Mouse (Mus musculus) embryonic facial prominence, embryonic 13.5 days (tissue): ENCODE measurements around the gene Gtsf1l. TPM values are rescaled to one million over a fixed set of nuclear protein-coding genes. Genes with fewer than 3 reads are reported as not detected.

Experiments
- ATAC-seq: fragments of 200-750 bp; cut with Nextera tagmentation; 2 replicates; pipeline ENCODE4 v1.8.0; 2017; ENCODE audit warnings: low read depth; ENCODE audit not compliant: insufficient number of reproducible peaks, insufficient read depth, low FRiP score, low TSS enrichment
- H3K27ac ChIP-seq: fragments of 300-500 bp; sonication (generic); 2 replicates; pipeline ENCODE4 v1.5.1; 2015; ENCODE audit warnings: moderate library complexity, mild to moderate bottlenecking, inconsistent platforms
- H3K27me3 ChIP-seq: fragments of 300-500 bp; sonication (generic); 2 replicates; pipeline ENCODE4 v1.6.1; 2015; ENCODE audit warnings: mild to moderate bottlenecking, inconsistent platforms
- H3K36me3 ChIP-seq: fragments of 300-500 bp; sonication (generic); 2 replicates; pipeline ENCODE4 v1.6.1; 2015; ENCODE audit warnings: mild to moderate bottlenecking, inconsistent platforms
- H3K4me1 ChIP-seq: fragments of 300-500 bp; sonication (generic); 2 replicates; pipeline ENCODE4 v1.6.1; 2015; ENCODE audit warnings: inconsistent platforms
- H3K4me2 ChIP-seq: fragments of 300-500 bp; sonication (generic); 2 replicates; pipeline ENCODE4 v1.6.1; 2015; ENCODE audit warnings: moderate library complexity, mild to moderate bottlenecking, inconsistent platforms
- H3K4me3 ChIP-seq: fragments of 300-500 bp; sonication (generic); 2 replicates; pipeline ENCODE4 v1.5.1; 2015; ENCODE audit warnings: mild to moderate bottlenecking, inconsistent platforms
- H3K9ac ChIP-seq: fragments of 300-500 bp; sonication (generic); 2 replicates; pipeline ENCODE4 v1.6.1; 2015; ENCODE audit warnings: mild to moderate bottlenecking, inconsistent platforms
- H3K9me3 ChIP-seq: fragments of 300-500 bp; sonication (generic); 2 replicates; pipeline ENCODE4 v1.6.1; 2016; ENCODE audit warnings: inconsistent platforms
- WGBS: fragments of 180-500 bp; shearing (Covaris S2); methylation state at CpG from one replicate; pipeline ENCODE4 v1.1.7; 2015; ENCODE audit warnings: mixed read lengths; 5-methylcytosine and 5-hydroxymethylcytosine counted together
- polyA plus RNA-seq: library from polyadenylated mRNA; unstranded; fragments of >200 nt; fragmentation: Nextera tagmentation; extraction: Ambion mirVana; gene quantifications from 2 replicates; pipeline ENCODE4 v1.2.1, GENCODE M21; 2015

Gene Gtsf1l
- polyA plus RNA-seq, 1 experiment from 2014 or later: not detected

DNA sequence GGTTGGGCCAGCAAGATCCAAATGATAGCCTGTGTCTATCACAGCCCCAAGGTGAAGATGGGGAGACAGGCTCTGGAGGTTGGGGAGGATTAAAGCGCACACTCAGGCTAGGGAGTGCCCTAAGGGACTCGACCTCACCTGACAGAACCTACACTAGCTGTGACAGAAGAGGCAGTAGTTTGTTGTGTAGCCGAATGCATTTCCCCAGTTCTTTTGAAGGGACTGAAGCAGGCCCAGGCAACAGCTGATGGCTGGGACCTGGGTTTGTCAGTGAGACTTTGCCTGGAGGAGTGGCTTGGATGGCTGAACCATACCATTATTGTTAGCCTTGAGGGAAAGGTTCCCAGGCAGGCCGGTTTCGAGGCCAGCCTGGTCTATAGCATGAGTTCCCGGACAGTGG, 2.6 kb downstream of the Gtsf1l start:
- Histone ChIP-seq H3K4me1 (no peaks in the 10 kb centered on the region), H3K27ac (no peak overlapping the region), H3K4me2 (no peak overlapping the region), H3K36me3 (peaks cover 15% of the 10 kb centered on the region; the same call in 1 of the 2 replicates), H3K4me3 (no peak overlapping the region), H3K9me3 (no peaks in the 10 kb centered on the region), H3K27me3 (no peaks in the 10 kb centered on the region), H3K9ac (no peak overlapping the region)
- ATAC-seq: no peak
- 84% methylated on average over 6 of the region's 6 CpGs for WGBS

DNA sequence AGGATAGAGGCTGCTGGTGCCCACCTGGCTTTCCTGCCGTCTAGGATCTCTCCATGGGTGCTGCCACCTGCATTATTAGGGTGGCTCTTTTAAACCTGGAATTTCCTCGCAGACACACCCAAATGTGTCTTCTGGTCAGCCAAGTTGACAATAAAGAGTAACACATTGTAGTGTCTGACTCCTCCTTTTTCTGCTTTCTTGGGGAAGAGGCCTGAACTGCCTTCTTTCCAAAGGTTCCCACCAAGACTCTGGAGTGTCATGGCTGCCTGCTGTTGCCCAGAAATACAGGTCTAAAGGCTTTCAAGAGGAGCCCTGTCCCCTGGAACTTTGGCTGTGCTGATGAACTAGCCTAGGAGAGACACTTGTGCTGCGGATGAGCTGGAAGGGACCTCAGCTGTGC, 3.1 kb downstream of the Gtsf1l start:
- 89% methylated on average over 3 of the region's 3 CpGs for WGBS
- H3K27ac ChIP-seq: no peak overlapping the region

DNA sequence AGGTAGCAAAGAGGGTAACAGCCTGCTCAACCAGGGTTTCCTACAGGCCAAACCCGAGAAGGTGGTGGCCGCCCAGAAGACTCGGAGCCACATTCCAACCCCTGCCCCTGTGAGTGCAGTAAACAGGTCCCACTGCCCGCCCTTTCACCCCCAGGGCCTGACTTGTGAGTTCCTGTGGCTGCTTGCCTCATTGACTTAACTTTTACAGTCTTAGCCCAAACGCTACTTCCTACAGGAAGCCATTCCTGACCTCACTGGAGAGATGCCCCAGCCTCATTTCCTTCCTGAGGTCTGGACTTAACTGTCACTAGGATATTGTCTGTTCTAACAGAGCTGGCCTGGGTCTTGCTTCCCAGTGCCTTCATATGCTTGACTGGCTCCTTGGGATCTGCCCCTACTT, 5.1 kb downstream of the Gtsf1l start:
- no peaks in the 10 kb centered on the region for H3K4me1 ChIP-seq
- WGBS: 61% methylated on average over 5 of the region's 5 CpGs

More for the DNA sequence above, 3.1 kb downstream of the Gtsf1l start:
- Histone ChIP-seq H3K9me3 (no peaks in the 10 kb centered on the region), H3K4me1 (no peaks in the 10 kb centered on the region), H3K27me3 (no peaks in the 10 kb centered on the region), H3K36me3 (peaks cover 19% of the 10 kb centered on the region; the same call in 1 of the 2 replicates), H3K4me3 (no peak overlapping the region), H3K4me2 (no peak overlapping the region), H3K9ac (no peak overlapping the region)
- ATAC-seq: no peak

DNA sequence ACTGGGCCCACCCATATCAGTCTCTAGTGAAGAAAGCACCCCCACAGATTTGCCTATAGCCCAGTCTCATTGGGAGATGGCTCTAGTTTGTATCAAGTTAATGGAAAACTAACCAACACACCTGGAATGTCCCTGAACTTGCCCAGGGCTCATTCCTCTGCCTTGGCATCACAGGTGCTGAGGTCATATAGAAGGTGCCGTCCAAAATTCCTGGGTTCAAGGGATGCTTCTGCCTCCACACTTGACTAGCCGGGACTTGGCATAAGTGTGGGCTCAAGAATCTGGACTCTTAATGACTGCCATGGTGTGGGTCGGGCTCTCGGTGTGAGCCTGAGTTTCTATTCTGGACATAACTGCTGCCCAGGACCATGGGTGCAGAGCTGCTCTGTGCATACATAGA, 8.6 kb downstream of the Gtsf1l start:
- no peak for ATAC-seq
- Histone ChIP-seq H3K9me3 (no peaks in the 10 kb centered on the region), H3K4me3 (no peak overlapping the region), H3K9ac (no peak overlapping the region), H3K27ac (no peak overlapping the region), H3K27me3 (no peaks in the 10 kb centered on the region), H3K4me2 (no peak overlapping the region), H3K4me1 (no peaks in the 10 kb centered on the region), H3K36me3 (peaks cover 37% of the 10 kb centered on the region)
- 93% methylated on average over 4 of the region's 4 CpGs for WGBS

More for the DNA sequence above, 5.1 kb downstream of the Gtsf1l start:
- Histone ChIP-seq H3K36me3 (peaks cover 26% of the 10 kb centered on the region), H3K27me3 (no peaks in the 10 kb centered on the region), H3K9me3 (no peaks in the 10 kb centered on the region), H3K27ac (no peak overlapping the region), H3K4me3 (no peak overlapping the region), H3K4me2 (no peak overlapping the region), H3K9ac (no peak overlapping the region)
- ATAC-seq: no peak

DNA sequence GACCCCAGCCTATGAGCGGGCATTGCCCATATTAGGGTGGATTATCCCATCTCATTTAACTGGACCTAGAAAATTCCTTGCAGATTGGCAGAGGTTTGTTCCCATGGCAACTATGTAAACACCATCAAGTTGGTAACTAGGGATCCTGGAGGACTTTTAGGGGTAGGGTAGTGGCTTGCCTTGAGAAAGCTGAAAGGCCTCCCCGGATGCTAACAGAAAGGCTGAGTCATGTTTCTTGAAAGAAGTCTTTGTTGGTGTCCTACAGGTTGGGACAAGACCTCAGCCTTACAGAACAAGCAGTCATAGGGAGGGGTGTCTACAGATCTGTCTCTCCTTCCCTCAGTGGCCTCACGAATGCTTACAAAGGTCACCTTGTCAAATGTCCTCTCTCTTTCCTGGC, 12.4 kb downstream of the Gtsf1l start:
- 0 out of 2 replicates have a peak, but pooled peaks cover 5% of the 10 kb centered on the region for H3K4me1 ChIP-seq
- WGBS: 61% methylated on average over 3 of the region's 3 CpGs
- H3K27me3 ChIP-seq: no peaks in the 10 kb centered on the region
- no peak overlapping the region for H3K4me2 ChIP-seq
- no peak overlapping the region for H3K4me3 ChIP-seq
- H3K27ac ChIP-seq: no peak overlapping the region
- H3K9ac ChIP-seq: no peak overlapping the region
- peaks cover 37% of the 10 kb centered on the region for H3K36me3 ChIP-seq
- ATAC-seq: no peak
- H3K9me3 ChIP-seq: no peaks in the 10 kb centered on the region

DNA sequence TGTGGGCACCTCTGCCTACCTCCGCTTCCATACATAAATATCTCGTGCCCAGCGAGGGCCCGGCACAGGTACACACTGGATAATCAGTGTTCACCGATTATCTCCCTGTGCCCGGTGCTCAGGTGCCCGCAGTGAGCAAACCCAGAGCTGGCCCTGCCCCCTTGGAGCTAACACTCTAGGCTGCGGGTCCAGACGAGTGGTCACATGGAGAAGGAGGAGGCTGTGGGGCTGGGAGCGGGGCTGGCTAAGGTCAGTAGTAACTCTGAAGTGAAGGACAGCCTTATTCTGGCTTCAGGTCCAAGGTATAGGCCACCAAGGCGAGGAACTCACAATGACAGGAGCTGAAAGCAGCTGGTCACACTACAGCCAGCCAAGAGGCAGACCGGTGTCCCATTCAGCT, 12.8 kb downstream of the Gtsf1l start:
- H3K36me3 ChIP-seq: peaks cover 36% of the 10 kb centered on the region

DNA sequence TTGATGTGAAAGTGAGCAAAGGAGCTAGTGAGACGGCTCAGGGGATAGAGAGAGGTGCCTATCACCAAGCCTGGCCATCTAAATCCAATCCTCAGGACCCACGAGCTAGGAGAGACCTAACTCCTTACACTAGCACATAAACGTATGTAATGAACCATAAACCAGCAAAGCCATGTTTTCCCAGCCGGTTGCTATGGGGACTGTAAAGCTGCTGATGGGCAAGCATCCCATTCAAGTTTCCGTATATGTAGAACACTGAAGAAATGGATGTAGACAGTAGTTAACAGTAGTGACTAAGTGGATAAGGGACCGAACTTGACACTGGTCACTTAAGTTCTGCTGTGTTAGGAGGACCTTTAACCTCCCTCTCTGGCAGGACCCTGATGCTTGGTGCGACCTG, 13.6 kb downstream of the Gtsf1l start:
- no peak for ATAC-seq
- Histone ChIP-seq H3K27me3 (no peaks in the 10 kb centered on the region), H3K4me1 (0 out of 2 replicates have a peak, but pooled peaks cover 5% of the 10 kb centered on the region), H3K9me3 (no peaks in the 10 kb centered on the region), H3K9ac (no peak overlapping the region), H3K4me2 (no peak overlapping the region), H3K27ac (no peak overlapping the region), H3K36me3 (peaks cover 29% of the 10 kb centered on the region), H3K4me3 (no peak overlapping the region)
- WGBS: 69% methylated on average over 7 of the region's 7 CpGs

More for the DNA sequence above, 12.8 kb downstream of the Gtsf1l start:
- Histone ChIP-seq H3K4me1 (0 out of 2 replicates have a peak, but pooled peaks cover 5% of the 10 kb centered on the region), H3K9ac (no peak overlapping the region), H3K27ac (no peak overlapping the region), H3K4me3 (no peak overlapping the region), H3K27me3 (no peaks in the 10 kb centered on the region), H3K9me3 (no peaks in the 10 kb centered on the region), H3K4me2 (no peak overlapping the region)
- WGBS: 91% methylated on average over 12 of the region's 12 CpGs
- ATAC-seq: no peak

DNA sequence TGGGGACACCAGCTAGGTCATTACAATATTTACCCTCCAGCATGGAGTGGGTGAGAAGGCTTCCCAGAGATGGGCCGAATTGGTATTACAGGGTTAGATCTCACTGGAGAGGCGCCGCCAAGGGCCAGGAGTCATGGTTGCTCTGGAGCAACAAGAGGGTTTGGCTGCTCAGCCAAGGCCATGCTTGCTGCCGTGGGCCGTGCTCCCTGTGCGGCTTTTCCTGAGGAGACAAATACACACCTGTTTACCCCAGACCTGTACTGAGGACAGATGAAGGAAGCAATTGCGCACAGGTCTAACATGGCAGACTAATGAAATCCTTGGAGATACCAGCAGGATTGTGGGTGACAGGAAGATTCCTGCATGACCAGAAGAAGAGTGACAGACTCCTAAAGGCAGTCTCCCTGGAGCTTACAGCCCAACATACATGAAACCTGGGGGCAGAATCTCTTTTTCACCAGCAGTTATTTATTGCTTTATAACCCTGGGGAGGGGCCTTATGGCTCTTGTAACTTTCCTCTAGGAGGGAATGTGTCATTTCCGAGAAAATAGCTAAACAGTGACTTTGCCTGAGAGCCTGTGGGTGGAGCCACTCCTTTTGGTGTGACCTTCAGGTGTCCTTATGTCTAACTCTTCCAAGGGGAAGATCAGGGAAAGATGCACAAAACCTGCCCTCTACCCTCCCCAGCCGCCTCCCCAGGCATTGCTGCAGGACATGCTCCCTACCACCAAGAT, 14.5 kb downstream of the Gtsf1l start:
- H3K27me3 ChIP-seq: no peaks in the 10 kb centered on the region
- no peak for ATAC-seq
- no peaks in the 10 kb centered on the region for H3K9me3 ChIP-seq
- 90% methylated on average over 9 of the region's 9 CpGs for WGBS
- H3K36me3 ChIP-seq: peaks cover 32% of the 10 kb centered on the region
- 0 out of 2 replicates have a peak, but pooled peaks cover 5% of the 10 kb centered on the region for H3K4me1 ChIP-seq
- H3K9ac ChIP-seq: no peak overlapping the region
- no peak overlapping the region for H3K27ac ChIP-seq
- H3K4me3 ChIP-seq: no peak overlapping the region
- no peak overlapping the region for H3K4me2 ChIP-seq

DNA sequence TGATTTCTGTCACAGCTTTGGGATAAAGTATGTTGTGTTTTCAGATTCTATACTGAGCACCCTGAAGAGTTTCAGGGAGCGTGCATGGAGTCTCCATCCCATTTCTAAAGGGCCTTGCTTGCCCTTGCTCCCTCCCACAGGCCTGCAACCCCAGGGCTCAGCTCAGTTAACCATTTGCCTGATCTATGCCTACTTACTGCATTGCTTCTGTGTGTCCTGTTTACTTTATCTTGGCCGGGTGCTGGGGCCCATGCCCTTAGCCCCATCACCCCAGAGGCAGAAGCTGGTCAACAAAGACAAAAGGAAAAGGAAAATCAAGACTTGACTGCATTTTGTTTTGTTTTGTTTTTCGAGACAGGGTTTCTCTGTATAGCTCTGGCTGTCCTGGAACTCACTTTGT, 16.1 kb downstream of the Gtsf1l start:
- Histone ChIP-seq H3K4me2 (no peak overlapping the region), H3K4me3 (no peak overlapping the region), H3K4me1 (0 out of 2 replicates have a peak, but pooled peaks cover 5% of the 10 kb centered on the region), H3K9me3 (no peaks in the 10 kb centered on the region), H3K27me3 (no peaks in the 10 kb centered on the region), H3K9ac (no peak overlapping the region), H3K36me3 (peaks cover 38% of the 10 kb centered on the region), H3K27ac (no peak overlapping the region)
- no peak for ATAC-seq
- WGBS: 92% methylated on average over 3 of the region's 3 CpGs

DNA sequence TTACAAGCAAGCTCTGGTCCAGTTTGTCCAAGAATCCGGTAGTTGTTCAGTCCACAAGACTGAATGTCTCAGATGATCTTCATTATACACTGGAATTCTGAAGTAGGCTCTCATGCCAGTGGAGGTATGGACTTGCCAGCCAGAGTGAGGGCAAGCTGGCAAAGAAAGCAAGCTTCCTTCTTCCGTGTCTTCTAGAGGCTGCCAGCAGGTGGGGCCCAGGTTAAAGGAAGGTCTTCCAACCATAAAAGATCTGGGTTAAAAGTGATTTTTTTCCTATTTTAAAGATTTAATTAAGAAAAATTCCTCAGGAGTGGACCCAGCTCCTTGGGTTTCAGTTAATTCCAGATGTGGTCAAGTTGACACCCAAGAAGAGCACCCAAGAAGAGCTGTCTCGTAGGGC, 17.4 kb downstream of the Gtsf1l start:
- H3K27ac ChIP-seq: no peak overlapping the region
- 0 out of 2 replicates have a peak, but pooled peaks cover 5% of the 10 kb centered on the region for H3K4me1 ChIP-seq
- peaks cover 42% of the 10 kb centered on the region for H3K36me3 ChIP-seq
- no peak for ATAC-seq
- H3K4me2 ChIP-seq: no peak overlapping the region
- H3K27me3 ChIP-seq: no peaks in the 10 kb centered on the region
- H3K9ac ChIP-seq: no peak overlapping the region
- 77% methylated on average over 3 of the region's 3 CpGs for WGBS
- no peaks in the 10 kb centered on the region for H3K9me3 ChIP-seq
- H3K4me3 ChIP-seq: no peak overlapping the region

DNA sequence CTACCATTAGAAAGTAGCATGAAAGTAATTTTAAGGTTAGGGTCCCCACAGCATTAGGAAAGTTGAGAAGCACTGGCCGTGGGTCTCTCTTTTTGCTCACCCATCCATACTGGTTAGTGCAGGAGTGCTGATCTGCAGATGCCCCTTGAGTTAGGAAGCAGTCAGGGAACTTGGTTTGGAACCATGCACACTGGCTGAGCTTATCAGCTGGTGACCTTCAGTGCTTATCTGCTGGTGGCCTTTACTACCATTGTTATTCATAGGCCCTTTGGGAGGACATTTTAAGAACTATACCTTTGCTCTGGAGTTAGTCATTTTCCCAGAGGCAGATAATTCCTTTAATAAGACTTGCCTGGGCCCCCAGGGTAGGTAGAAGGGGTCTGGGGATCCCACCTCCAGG, 20.4 kb downstream of the Gtsf1l start:
- 86% methylated on average over 1 of the region's 1 CpGs for WGBS
- Histone ChIP-seq H3K9ac (no peak overlapping the region), H3K4me2 (no peak overlapping the region), H3K4me1 (no peaks in the 10 kb centered on the region), H3K27ac (no peak overlapping the region), H3K4me3 (no peak overlapping the region), H3K27me3 (no peaks in the 10 kb centered on the region), H3K36me3 (peaks cover 46% of the 10 kb centered on the region), H3K9me3 (no peaks in the 10 kb centered on the region)
- ATAC-seq: no peak

DNA sequence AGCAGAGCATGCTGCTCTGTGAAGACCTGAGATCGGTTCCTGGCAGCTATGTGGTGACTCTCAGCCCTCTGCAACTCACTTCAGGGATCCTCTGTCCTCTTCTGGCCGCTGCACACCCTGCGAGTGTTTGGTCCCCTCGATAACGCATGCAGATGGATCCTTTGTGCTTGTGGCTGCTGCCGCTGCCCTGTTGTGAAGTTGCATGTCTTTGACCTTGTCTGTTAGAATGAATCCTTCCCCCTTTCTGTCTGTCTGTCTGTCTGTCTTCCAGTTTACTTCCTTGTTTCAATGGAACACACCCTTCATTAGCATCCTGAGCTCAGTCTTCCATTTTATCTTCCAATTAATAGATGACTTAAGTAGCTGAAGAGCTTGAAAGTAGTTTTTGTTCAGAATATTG, 21.3 kb downstream of the Gtsf1l start:
- no peak for ATAC-seq
- Histone ChIP-seq H3K9ac (no peak overlapping the region), H3K4me3 (no peak overlapping the region), H3K4me1 (no peaks in the 10 kb centered on the region), H3K27me3 (no peaks in the 10 kb centered on the region), H3K4me2 (no peak overlapping the region), H3K9me3 (no peaks in the 10 kb centered on the region), H3K36me3 (peaks cover 48% of the 10 kb centered on the region), H3K27ac (no peak overlapping the region)
- 98% methylated on average over 6 of the region's 6 CpGs for WGBS
